Mouse (Mus musculus): ENCODE results near the gene Dars. TPM values are rescaled to one million over a fixed set of nuclear protein-coding genes. Genes with fewer than 3 reads are reported as not detected.

Dars gene
- total RNA-seq, 2 experiments from 2014 or later = 50.2 to 50.3 TPM

GRCm38 (mm10) chr1:128435551-128435950 lies 18.4 kb upstream of the Dars start:
- intact Hi-C loops (cut with DNase I) = no loop called here
- DNase-seq (ENCODE audit: low spot score in 2 of 2) = no peak

DNA sequence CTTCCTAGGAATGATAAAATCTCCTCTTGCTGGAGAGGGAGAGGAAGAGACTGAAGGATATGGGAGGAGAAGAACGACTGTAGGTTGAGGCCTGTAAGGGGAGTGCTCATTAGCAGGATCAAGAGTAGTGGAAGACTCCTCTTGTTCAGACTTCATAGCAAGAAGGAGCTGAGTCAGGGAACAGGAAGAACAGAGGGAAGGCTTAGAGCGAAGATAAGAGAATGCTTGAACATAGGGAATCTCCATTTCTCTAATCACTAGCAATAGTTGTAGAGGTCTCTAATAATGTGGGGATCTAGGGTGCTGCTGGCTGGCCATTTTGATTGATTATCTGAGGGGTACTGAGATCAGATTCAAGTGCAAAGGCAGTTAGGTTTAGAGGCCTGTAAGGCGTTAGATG lies 7.8 kb upstream of the Dars start:
- no peak for DNase-seq (ENCODE audit: low spot score in 2 of 2)
- intact Hi-C loops (cut with DNase I) = no loop called here

- no peak for DNase-seq (ENCODE audit: low spot score in 2 of 2)
- intact Hi-C loops (cut with DNase I) = loop anchor here (10.0 kb wide), 1 partner anchor 177 kb away; the partner anchor contains the start of gene Cxcr4
Measured at GRCm38 (mm10) chr1:128417533-128417888, 343 bp upstream of the Dars start.

DNA sequence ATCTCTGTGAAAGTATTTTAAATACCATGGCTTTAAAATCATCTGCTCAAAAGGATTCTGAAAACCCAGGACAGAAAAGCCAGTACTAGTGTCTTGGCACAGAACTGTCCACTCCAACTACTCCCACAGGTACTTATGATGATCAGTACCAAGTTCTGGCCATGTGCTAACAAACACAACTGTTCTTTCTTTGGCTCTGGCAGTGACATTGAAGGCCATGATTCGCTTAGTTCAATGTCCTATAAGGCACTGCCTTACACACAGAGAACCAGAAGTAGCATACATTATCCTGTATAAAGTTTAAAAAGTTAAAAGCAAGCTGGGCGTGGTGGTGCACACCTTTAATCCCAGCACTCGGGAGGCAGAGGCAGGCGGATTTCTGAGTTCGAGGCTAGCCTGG lies 6.0 kb downstream of the Dars start:
- intact Hi-C loops (cut with DNase I) = loop anchor here (10.0 kb wide), 1 partner anchor 184 kb away; the partner anchor contains the start of gene Cxcr4
- no peak for DNase-seq (ENCODE audit: low spot score in 2 of 2)

DNA sequence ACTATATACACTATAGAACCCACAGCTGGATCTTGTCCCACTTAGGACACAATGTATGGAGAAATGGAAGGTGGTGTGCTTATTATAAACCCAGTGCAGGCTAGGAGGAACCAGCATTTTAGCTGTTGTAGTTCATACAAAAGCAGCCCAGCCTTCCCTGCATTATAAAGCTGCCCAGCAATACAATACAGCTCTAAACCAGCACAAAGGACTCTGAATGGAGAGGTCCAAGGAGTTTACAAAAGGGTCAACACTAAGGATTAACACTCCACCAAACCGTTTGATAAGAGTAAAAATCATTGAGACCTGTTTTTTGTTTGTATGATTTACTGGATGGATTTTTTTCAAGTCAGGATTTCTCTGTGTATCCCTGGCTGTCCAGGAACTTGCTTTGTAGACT lies 10.3 kb downstream of the Dars start:
- DNase-seq (ENCODE audit: low spot score in 2 of 2) = no peak
- intact Hi-C loops (cut with DNase I) = no loop called here

DNA sequence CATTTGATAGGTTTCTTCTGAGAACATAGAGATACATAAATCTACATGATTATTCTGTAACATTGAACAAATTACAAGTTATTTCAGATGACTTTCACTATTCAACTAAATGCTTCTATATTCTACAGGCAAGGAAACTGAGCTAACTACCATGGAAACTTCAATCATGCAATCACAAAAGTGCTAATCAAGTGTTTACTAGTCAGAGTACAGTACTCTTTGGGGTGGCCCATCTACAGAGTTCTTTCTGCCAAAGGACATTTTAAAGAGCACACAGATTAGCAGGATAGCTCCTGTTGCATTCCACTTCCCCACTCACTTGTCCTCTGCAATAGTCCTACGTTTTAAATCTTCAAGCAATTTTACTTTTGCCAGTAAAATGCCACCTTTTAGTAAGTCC lies 11.5 kb downstream of the Dars start:
- intact Hi-C loops (cut with DNase I) = no loop called here
- DNase-seq (ENCODE audit: low spot score in 2 of 2) = no peak

- DNase-seq (ENCODE audit: low spot score in 2 of 2) = no peak
- intact Hi-C loops (cut with DNase I) = no loop called here
Measured at GRCm38 (mm10) chr1:128405041-128405481, 12.1 kb downstream of the Dars start.

DNA sequence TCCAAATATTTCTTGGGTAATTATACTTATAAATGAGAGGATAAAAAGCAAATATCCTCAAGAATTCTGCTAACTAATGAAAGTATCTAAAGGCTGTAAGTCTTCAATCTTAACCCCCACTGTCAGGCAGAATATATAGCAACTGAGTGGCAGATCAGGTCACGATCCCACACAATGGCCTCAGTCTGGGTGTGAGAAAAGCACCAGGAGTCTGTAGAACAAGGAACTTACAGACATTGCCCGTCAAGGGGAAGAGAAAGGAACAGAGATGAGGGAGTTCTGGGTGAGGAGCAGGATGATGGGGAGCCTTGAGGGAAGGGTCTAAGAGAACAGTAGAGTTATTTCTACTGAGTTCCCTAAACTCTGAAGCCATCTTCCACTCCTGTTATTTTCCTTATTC lies 16.2 kb downstream of the Dars start:
- intact Hi-C loops (cut with DNase I) = no loop called here
- no peak for DNase-seq (ENCODE audit: low spot score in 2 of 2)

DNA sequence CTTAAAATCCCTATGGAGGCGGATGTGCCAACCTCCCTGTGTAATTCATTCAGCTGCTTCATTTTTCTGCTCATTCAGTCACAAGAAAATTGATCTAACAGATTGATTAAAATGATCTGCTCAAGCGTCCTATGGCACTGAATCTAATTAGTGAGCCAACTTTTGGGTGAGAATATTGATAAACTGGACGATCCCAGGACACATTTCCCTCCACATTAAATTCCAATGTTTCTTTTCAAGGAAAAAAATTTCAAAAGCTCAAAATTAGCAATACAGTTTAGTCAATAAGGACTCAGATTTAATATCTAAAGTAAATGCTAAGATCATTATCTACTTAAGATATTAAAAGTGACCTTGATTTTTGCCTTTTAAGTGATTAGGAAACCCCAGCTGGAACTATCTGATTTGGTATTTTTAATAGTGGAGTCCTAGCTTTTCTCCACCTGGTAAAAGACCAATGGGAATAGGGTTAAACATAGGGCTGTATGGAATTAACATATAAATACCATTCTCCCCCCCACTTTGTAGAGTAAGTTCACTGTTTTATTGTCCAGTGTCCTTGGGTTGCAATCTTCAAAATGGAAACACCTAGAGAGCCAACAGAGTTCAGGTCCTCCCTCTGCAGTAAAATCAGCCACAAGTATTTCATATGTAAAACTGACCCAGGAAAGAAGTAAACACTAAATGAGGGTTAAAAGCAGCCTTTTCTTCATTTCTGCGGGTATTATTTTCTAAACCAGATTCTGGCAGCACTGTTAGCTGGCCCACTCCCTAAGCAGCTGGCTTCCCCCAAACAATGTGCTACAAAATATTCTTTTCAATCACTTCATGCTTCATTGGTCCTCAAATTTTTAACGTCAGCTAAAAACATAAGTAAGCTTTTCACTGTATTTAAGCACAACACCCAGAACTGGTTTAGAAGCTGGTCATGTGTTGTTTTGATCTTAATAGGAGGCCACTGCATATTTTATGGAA lies 16.9 kb downstream of the Dars start:
- intact Hi-C loops (cut with DNase I) = no loop called here
- no peak for DNase-seq (ENCODE audit: low spot score in 2 of 2)

- intact Hi-C loops (cut with DNase I) = no loop called here
- no peak for DNase-seq (ENCODE audit: low spot score in 2 of 2)
Measured at GRCm38 (mm10) chr1:128398738-128399445, 18.3 kb downstream of the Dars start.

GRCm38 (mm10) chr1:128394657-128395056 lies 22.5 kb downstream of the Dars start:
- intact Hi-C loops (cut with DNase I) = no loop called here
- no peak for DNase-seq (ENCODE audit: low spot score in 2 of 2)

GRCm38 (mm10) chr1:128392382-128392781 lies 24.8 kb downstream of the Dars start:
- intact Hi-C loops (cut with DNase I) = no loop called here
- no peak for DNase-seq (ENCODE audit: low spot score in 2 of 2)

DNA sequence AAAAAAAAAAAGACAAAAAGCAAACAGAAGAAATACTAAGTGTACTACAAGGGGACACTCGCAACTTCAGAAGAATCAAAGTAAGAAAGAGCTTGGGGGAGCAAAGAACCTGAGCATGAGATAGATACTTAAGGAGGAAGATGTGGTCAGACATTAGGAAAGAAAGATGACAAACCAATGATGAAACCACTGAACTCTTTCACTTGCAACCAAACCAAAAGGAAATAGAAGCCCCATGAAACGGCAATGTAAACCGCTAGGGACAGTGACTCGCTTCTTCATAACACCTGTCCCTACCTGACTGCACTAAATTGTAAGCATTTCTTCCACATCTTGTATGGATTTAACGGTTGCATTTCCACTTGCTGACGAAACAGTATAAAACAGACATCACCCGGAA lies 30.7 kb downstream of the Dars start:
- no peak for DNase-seq (ENCODE audit: low spot score in 2 of 2)
- intact Hi-C loops (cut with DNase I) = no loop called here

DNA sequence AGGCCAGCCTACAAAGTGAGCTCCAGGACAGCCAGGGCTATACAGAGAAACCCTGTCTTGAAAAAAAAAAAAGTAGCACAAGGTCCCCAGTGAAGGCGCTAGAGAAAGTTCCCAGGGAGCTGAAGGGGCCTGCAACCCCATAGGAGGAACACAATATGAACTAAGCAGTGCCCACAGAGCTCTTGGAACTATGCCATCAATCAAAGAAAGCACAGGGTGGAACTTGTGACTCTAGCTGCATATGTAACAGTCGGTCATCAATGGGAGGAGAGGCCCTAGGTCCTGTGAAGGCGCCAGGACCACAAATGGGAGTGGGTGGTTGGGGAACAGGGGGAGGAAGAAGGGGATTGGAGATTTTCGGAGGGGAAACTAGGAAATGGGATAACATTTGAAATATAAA lies 40.3 kb downstream of the Dars start:
- intact Hi-C loops (cut with DNase I) = no loop called here

GRCm38 (mm10) chr1:128372143-128372860 lies 44.9 kb downstream of the Dars start:
- intact Hi-C loops (cut with DNase I) = loop anchor here (2.0 to 5.0 kb wide), 2 partner anchors 220 to 452 kb away; partner anchors contain the start of gene Cxcr4
- DNase-seq (ENCODE audit: low spot score in 2 of 2) = no peak

More for the DNA sequence above, 40.3 kb downstream of the Dars start:
- DNase-seq (ENCODE audit: low spot score in 2 of 2) = no peak

GRCm38 (mm10) chr1:128368732-128369441 lies 48.3 kb downstream of the Dars start:
- intact Hi-C loops (cut with DNase I) = loop anchor here (2.0 kb wide), 1 partner anchor 464 kb away; no protein-coding TSS in a partner anchor
- peak in 1 of 2 experiments; percentile 16 for DNase-seq (ENCODE audit: low spot score in 2 of 2)

DNA sequence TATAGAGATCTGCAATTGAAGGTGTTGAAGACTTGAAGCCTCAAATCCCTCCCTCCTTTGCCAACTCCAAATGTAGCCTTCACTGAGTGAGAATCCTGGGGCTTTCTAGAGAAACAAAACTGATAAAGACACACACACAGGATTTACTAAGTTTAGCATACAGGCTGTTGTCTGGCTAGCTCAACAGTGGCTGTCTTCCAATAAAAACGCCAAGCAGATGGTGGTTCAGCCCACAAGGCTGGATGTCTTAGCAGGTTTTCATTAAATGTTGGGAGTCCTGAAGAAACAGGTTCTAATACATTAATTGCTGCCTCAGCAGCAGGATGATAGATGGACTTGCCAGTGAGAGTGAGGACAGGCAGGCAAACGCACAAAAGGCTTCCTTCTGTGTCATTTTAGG lies 56.6 kb downstream of the Dars start:
- peak; percentile 32 to 48 for DNase-seq (ENCODE audit: low spot score in 2 of 2)
- intact Hi-C loops (cut with DNase I) = no loop called here

- peak; percentile 87 to 90 for DNase-seq (ENCODE audit: low spot score in 2 of 2)
- intact Hi-C loops (cut with DNase I) = no loop called here
Measured at GRCm38 (mm10) chr1:128359554-128360376, 57.4 kb downstream of the Dars start, which contains the start of gene Mcm6. Gene Mcm6 (minus strand): TSS chr1:128359664.
